Mouse (Mus musculus) midbrain, postnatal 0 days (tissue): ENCODE data around the gene Pcnx3. TPM values are rescaled to one million over a fixed set of nuclear protein-coding genes. Genes with fewer than 3 reads are reported as not detected.

Experiments
- ATAC-seq: fragments of 200-750 bp; cut with Nextera tagmentation; 2 replicates; pipeline ENCODE4 v1.8.0; 2017; ENCODE audit warnings: moderate number of reproducible peaks, mild to moderate bottlenecking, moderate TSS enrichment, moderate library complexity; ENCODE audit not compliant: low FRiP score
- DNase-seq: peaks from one replicate; pipeline ENCODE4 v3.0.0-alpha.2; 2015; ENCODE audit warnings: low spot score
- H3K27ac ChIP-seq: fragments of 300-500 bp; sonication (generic); 2 replicates; pipeline ENCODE4 v1.5.1; 2014; ENCODE audit warnings: low read depth, mild to moderate bottlenecking, low read length, mixed read lengths
- H3K27me3 ChIP-seq: fragments of 300-500 bp; sonication (generic); 2 replicates; pipeline ENCODE4 v1.6.1; 2014; ENCODE audit warnings: low read length, control low read depth, mixed read lengths; ENCODE audit not compliant: insufficient read depth
- H3K36me3 ChIP-seq: fragments of 300-500 bp; sonication (generic); 2 replicates; pipeline ENCODE4 v1.6.1; 2014; ENCODE audit warnings: low read length, control low read depth, mixed read lengths; ENCODE audit not compliant: insufficient read depth
- H3K4me1 ChIP-seq: fragments of 300-500 bp; sonication (generic); 2 replicates; pipeline ENCODE4 v1.6.1; 2014; ENCODE audit warnings: mild to moderate bottlenecking, control low read depth, antibody characterized with exemption, low read length, mixed read lengths; ENCODE audit not compliant: insufficient read depth
- H3K4me2 ChIP-seq: fragments of 300-500 bp; sonication (generic); 2 replicates; pipeline ENCODE4 v1.6.1; 2014; ENCODE audit warnings: low read depth, mild to moderate bottlenecking, low read length, mixed read lengths; ENCODE audit not compliant: poor library complexity, severe bottlenecking
- H3K4me3 ChIP-seq: fragments of 300-500 bp; sonication (generic); 2 replicates; pipeline ENCODE4 v1.5.1; 2014; ENCODE audit warnings: low read depth, mild to moderate bottlenecking, low read length, moderate library complexity
- H3K9ac ChIP-seq: fragments of 300-500 bp; sonication (generic); replicated peaks from 2 replicates; pipeline ENCODE4 v1.6.1; 2014; ENCODE audit warnings: mild to moderate bottlenecking, low read length, moderate library complexity, mixed read lengths; ENCODE audit not compliant: poor library complexity, severe bottlenecking
- H3K9me3 ChIP-seq: fragments of 300-500 bp; sonication (generic); 2 replicates; pipeline ENCODE4 v1.6.1; 2016; ENCODE audit warnings: low read length, control low read depth
- CTCF ChIP-seq: IDR thresholded peaks from 2 replicates; pipeline ENCODE4 v1.5.1; 2016; ENCODE audit warnings: antibody characterized with exemption, mild to moderate bottlenecking
- WGBS: fragments of 180-500 bp; shearing (Covaris S2); extraction: QIAGEN DNeasy Blood & Tissue Kit; methylation state at CpG from one replicate; pipeline ENCODE4 v1.1.7; 2014; 5-methylcytosine and 5-hydroxymethylcytosine counted together
- polyA plus RNA-seq: library from polyadenylated mRNA; unstranded; fragments of >200 nt; fragmentation: Nextera tagmentation; extraction: Ambion mirVana; gene quantifications from 2 replicates; pipeline ENCODE4 v1.2.1, GENCODE M21; 2015
- total RNA-seq: library from RNA; depleted of rRNA; stranded (reverse); fragments of >200 nt; gene quantifications from 2 replicates; pipeline ENCODE4 v1.2.3, GENCODE M21; 2014

The Pcnx3 gene
- total and polyA plus RNA-seq, 2 experiments from 2014 or later, result 19.1 to 103 TPM

GRCm38 (mm10) chr19:5647791-5648190, 40.9 kb downstream of the Pcnx3 start:
- DNase-seq (no peak), ATAC-seq (no peak)
- Histone ChIP-seq H3K9me3 (no peaks in the 10 kb centered on the region), H3K27ac (no peak overlapping the region), H3K4me3 (no peak overlapping the region), H3K4me2 (no peak overlapping the region), H3K27me3 (no peaks in the 10 kb centered on the region), H3K4me1 (peaks cover 6% of the 10 kb centered on the region; the same call in 1 of the 2 replicates), H3K36me3 (peaks cover 46% of the 10 kb centered on the region), H3K9ac (no peak overlapping the region)
- no peak for TF ChIP-seq CTCF
- 97% methylated on average over 6 of the region's 6 CpGs for WGBS

- Histone ChIP-seq H3K27me3 (no peaks in the 10 kb centered on the region), H3K4me3 (no peak overlapping the region), H3K4me2 (no peak overlapping the region), H3K27ac (no peak overlapping the region), H3K9me3 (no peaks in the 10 kb centered on the region), H3K36me3 (peaks cover 56% of the 10 kb centered on the region), H3K4me1 (peaks cover 6% of the 10 kb centered on the region; the same call in 1 of the 2 replicates), H3K9ac (no peak overlapping the region)
- no peak for TF ChIP-seq CTCF
- ATAC-seq (no peak), DNase-seq (no peak)
- WGBS, result 91% methylated on average over 8 of the region's 8 CpGs
These were observed 41.9 kb downstream of the Pcnx3 start for GRCm38 (mm10) chr19:5646731-5647330.

GRCm38 (mm10) chr19:5645280-5645679, 43.4 kb downstream of the Pcnx3 start:
- H3K4me2 ChIP-seq, result no peak overlapping the region

GRCm38 (mm10) chr19:5641641-5642040, 47.1 kb downstream of the Pcnx3 start:
- no peak overlapping the region for H3K9ac ChIP-seq
- no peak overlapping the region for H3K4me2 ChIP-seq
- no peaks in the 10 kb centered on the region for H3K9me3 ChIP-seq
- H3K4me1 ChIP-seq, result peaks cover 9% of the 10 kb centered on the region
- H3K27ac ChIP-seq, result no peak overlapping the region
- H3K4me3 ChIP-seq, result no peak overlapping the region
- H3K27me3 ChIP-seq, result no peaks in the 10 kb centered on the region
- no peak for TF ChIP-seq CTCF
- H3K36me3 ChIP-seq, result peaks cover 66% of the 10 kb centered on the region
- WGBS, result 93% methylated on average over 8 of the region's 8 CpGs
- DNase-seq, result no peak
- ATAC-seq, result no peak

More at GRCm38 (mm10) chr19:5645280-5645679, 43.4 kb downstream of the Pcnx3 start:
- Histone ChIP-seq H3K27ac (no peak overlapping the region), H3K9me3 (no peaks in the 10 kb centered on the region), H3K36me3 (peaks cover 65% of the 10 kb centered on the region), H3K4me3 (no peak overlapping the region), H3K4me1 (peaks cover 6% of the 10 kb centered on the region; the same call in 1 of the 2 replicates), H3K9ac (no peak overlapping the region), H3K27me3 (no peaks in the 10 kb centered on the region)
- DNase-seq (no peak), ATAC-seq (no peak)
- TF ChIP-seq CTCF, result no peak
- 95% methylated on average over 9 of the region's 9 CpGs for WGBS

- Histone ChIP-seq H3K27me3 (no peaks in the 10 kb centered on the region), H3K36me3 (peaks cover 60% of the 10 kb centered on the region), H3K4me1 (peaks cover 9% of the 10 kb centered on the region), H3K4me2 (no peak overlapping the region), H3K4me3 (no peak overlapping the region), H3K9me3 (no peaks in the 10 kb centered on the region), H3K27ac (no peak overlapping the region), H3K9ac (no peak overlapping the region)
- no peak for TF ChIP-seq CTCF
- WGBS, result 94% methylated on average over 17 of the region's 17 CpGs
- ATAC-seq, result no peak
- no peak for DNase-seq
These were observed 47.7 kb downstream of the Pcnx3 start for GRCm38 (mm10) chr19:5641021-5641420.

- H3K27ac ChIP-seq, result no peak overlapping the region
- WGBS, result 72% methylated on average over 9 of the region's 9 CpGs
- ATAC-seq, result no peak
These were observed 48.4 kb downstream of the Pcnx3 start for GRCm38 (mm10) chr19:5640339-5640738.

More at GRCm38 (mm10) chr19:5640339-5640738, 48.4 kb downstream of the Pcnx3 start:
- no peak overlapping the region for H3K4me2 ChIP-seq
- H3K36me3 ChIP-seq, result peaks cover 54% of the 10 kb centered on the region
- no peak for DNase-seq
- H3K9ac ChIP-seq, result 0 out of 2 replicates have a peak overlapping the region, but pooled peaks have one; percentile 4
- no peaks in the 10 kb centered on the region for H3K9me3 ChIP-seq
- H3K27me3 ChIP-seq, result no peaks in the 10 kb centered on the region
- peaks cover 9% of the 10 kb centered on the region for H3K4me1 ChIP-seq
- TF ChIP-seq CTCF, result no peak
- no peak overlapping the region for H3K4me3 ChIP-seq
